Mouse (Mus musculus): ENCODE data around the gene Reck. TPM values are rescaled to one million over a fixed set of nuclear protein-coding genes. Genes with fewer than 3 reads are reported as not detected.

Gene Reck
- polyA plus RNA-seq, 1 experiment from 2014 or later = 6.0 TPM

DNA sequence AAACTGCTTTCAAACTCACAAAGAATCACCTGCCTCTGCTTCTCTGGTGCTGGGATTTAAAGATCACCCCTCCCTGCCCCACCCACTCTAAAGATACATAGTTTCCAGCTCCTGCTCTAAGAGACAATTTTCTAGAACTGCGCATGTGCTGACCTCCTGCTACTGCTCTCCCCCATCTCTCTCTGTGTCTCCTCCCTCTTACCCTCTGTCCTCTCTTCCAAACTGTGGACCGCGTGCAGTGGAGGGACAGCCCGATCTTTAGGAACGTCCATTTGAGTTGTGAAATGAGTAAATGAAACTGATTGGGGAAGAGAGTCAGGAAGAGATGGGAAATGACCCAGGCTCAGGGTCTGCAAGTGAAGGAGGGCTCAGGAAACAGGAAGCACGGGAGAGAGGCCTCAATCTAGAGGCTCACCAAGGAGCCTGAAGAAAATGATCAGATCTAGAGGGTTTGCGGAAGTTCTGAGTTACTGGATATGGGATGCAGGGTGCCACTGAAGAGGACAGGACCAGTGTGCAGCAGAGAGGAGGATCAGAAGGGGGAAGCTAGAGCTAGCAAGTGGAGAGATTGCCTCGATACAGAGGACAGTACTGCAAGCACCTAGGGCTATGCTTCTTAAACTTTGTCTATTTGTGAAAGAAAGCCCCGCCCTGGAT is 84.3 kb downstream of the Reck start:
- no peak for ATAC-seq
- no peak overlapping the region for H3K9ac ChIP-seq (replicated peaks)
- peaks cover 50% of the 10 kb centered on the region; the same call in 1 of the 2 replicates for H3K27me3 ChIP-seq
- no peaks in the 10 kb centered on the region for H3K9me3 ChIP-seq
- peaks cover 13% of the 10 kb centered on the region for H3K4me1 ChIP-seq (replicated peaks)
- no peak overlapping the region for H3K27ac ChIP-seq
- H3K36me3 ChIP-seq = no peaks in the 10 kb centered on the region
- H3K4me3 ChIP-seq (replicated peaks) = no peak overlapping the region
- H3K4me2 ChIP-seq (replicated peaks) = no peak overlapping the region
- 73% methylated on average over 9 of the region's 9 CpGs for WGBS

GRCm38 (mm10) chr4:43960207-43960606 is 84.9 kb downstream of the Reck start:
- no peaks in the 10 kb centered on the region for H3K9me3 ChIP-seq
- WGBS = 91% methylated on average over 6 of the region's 6 CpGs
- H3K27me3 ChIP-seq = peaks cover 45% of the 10 kb centered on the region; the same call in 1 of the 2 replicates
- H3K27ac ChIP-seq = no peak overlapping the region
- ATAC-seq = no peak
- H3K4me3 ChIP-seq (replicated peaks) = no peak overlapping the region
- no peak overlapping the region for H3K9ac ChIP-seq (replicated peaks)
- H3K4me1 ChIP-seq (replicated peaks) = peaks cover 13% of the 10 kb centered on the region
- H3K4me2 ChIP-seq (replicated peaks) = no peak overlapping the region
- H3K36me3 ChIP-seq = no peaks in the 10 kb centered on the region

DNA sequence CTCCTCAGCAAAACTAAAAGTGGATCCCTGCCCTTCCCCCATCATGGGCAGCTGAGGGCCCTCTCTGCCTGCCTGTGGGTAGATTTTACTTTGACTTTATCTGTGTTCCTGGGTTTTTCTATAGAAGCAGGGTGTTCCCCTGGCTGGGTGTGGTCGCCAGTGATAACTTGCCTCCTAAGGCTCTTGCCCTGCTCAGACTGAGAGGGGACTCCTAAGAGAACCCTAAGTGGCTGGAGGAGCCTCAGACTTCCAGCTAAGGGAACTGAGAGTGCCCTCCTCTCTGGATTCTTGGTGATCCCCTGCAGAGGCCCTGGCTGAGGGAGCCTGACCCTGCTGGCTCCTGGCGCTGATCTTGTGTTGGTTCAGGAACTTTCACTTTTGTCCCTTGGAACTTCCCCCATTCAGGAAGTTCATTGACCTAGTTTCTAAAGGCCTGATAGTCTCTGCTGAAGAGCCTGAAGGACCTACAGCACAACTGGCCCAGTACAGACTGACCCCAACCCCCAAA is 89.0 kb downstream of the Reck start:
- no peak overlapping the region for H3K4me3 ChIP-seq (replicated peaks)
- peaks cover 18% of the 10 kb centered on the region; the same call in 1 of the 2 replicates for H3K27me3 ChIP-seq
- no peaks in the 10 kb centered on the region for H3K36me3 ChIP-seq
- WGBS = 50% methylated on average over 2 of the region's 2 CpGs
- no peak overlapping the region for H3K4me2 ChIP-seq (replicated peaks)
- no peak for ATAC-seq
- H3K9ac ChIP-seq (replicated peaks) = no peak overlapping the region
- no peak overlapping the region for H3K27ac ChIP-seq
- no peaks in the 10 kb centered on the region for H3K9me3 ChIP-seq
- peaks cover 12% of the 10 kb centered on the region for H3K4me1 ChIP-seq (replicated peaks)

GRCm38 (mm10) chr4:43964951-43965684 is 89.8 kb downstream of the Reck start:
- H3K9me3 ChIP-seq = no peaks in the 10 kb centered on the region
- H3K4me2 ChIP-seq (replicated peaks) = no peak overlapping the region
- no peak overlapping the region for H3K9ac ChIP-seq (replicated peaks)
- H3K27ac ChIP-seq = no peak overlapping the region
- H3K36me3 ChIP-seq = no peaks in the 10 kb centered on the region
- peaks cover 16% of the 10 kb centered on the region for H3K4me1 ChIP-seq (replicated peaks)
- no peak for ATAC-seq
- H3K27me3 ChIP-seq = peaks cover 11% of the 10 kb centered on the region; the same call in 1 of the 2 replicates
- H3K4me3 ChIP-seq (replicated peaks) = no peak overlapping the region
- WGBS = 57% methylated on average over 4 of the region's 4 CpGs

DNA sequence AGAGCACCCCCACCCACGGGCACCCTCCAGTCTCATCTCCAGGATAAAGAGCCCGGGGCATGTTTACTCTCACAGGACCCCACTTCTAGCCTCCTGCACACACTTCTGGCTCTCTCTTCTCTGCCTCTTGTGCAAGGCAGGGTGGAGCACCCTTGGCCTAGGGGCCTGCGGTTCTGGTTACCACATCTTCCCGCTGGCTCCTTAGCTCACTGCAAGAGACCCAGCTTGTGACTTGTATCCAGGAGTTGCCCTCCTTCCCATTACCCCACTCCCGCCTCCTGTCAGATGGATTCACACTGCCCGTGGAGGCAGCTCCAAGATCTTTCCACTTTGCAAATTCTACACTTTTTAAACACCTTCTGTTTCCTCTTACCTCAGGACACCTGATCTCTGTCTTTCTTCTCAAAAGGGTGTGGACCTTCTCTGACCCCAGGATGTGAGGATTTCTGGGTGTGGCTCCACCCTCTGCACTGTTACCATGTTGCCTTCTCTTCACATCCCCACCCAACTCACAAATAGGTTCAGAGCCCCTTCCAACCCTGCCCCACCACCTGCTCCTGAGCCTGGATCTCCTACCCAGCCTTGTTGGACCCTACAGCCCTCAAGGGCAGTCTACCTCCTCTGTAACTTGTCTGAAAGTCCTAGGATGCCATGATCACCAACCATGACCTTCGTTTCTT is 90.7 kb downstream of the Reck start:
- Histone ChIP-seq H3K9me3 (no peaks in the 10 kb centered on the region), H3K9ac (replicated peaks) (no peak overlapping the region), H3K27ac (no peak overlapping the region), H3K4me3 (replicated peaks) (no peak overlapping the region), H3K36me3 (no peaks in the 10 kb centered on the region), H3K4me1 (replicated peaks) (peaks cover 16% of the 10 kb centered on the region), H3K4me2 (replicated peaks) (no peak overlapping the region), H3K27me3 (peaks cover 6% of the 10 kb centered on the region)
- no peak for ATAC-seq
- WGBS = 85% methylated on average over 7 of the region's 7 CpGs

- 40% methylated on average over 13 of the region's 13 CpGs for WGBS
Observed at GRCm38 (mm10) chr4:43968650-43969049, 93.3 kb downstream of the Reck start.

GRCm38 (mm10) chr4:43969373-43969772 is 94.0 kb downstream of the Reck start:
- no peak overlapping the region; the same call in 1 of the 2 replicates for H3K9ac ChIP-seq (replicated peaks)
- no peak overlapping the region for H3K4me2 ChIP-seq (replicated peaks)
- H3K4me3 ChIP-seq (replicated peaks) = no peak overlapping the region
- H3K27ac ChIP-seq = no peak overlapping the region
- 9% methylated on average over 4 of the region's 4 CpGs for WGBS
- no peaks in the 10 kb centered on the region for H3K9me3 ChIP-seq
- no peak; the same call in 1 of the 2 replicates for ATAC-seq
- H3K36me3 ChIP-seq = no peaks in the 10 kb centered on the region
- peaks cover 31% of the 10 kb centered on the region for H3K4me1 ChIP-seq (replicated peaks)
- H3K27me3 ChIP-seq = no peaks in the 10 kb centered on the region; the same call in 1 of the 2 replicates

More at GRCm38 (mm10) chr4:43968650-43969049, 93.3 kb downstream of the Reck start:
- Histone ChIP-seq H3K9me3 (no peaks in the 10 kb centered on the region), H3K9ac (replicated peaks) (no peak overlapping the region), H3K4me3 (replicated peaks) (no peak overlapping the region), H3K4me2 (replicated peaks) (no peak overlapping the region), H3K27me3 (no peaks in the 10 kb centered on the region; the same call in 1 of the 2 replicates), H3K27ac (no peak overlapping the region), H3K4me1 (replicated peaks) (peaks cover 29% of the 10 kb centered on the region), H3K36me3 (no peaks in the 10 kb centered on the region)
- ATAC-seq = no peak

DNA sequence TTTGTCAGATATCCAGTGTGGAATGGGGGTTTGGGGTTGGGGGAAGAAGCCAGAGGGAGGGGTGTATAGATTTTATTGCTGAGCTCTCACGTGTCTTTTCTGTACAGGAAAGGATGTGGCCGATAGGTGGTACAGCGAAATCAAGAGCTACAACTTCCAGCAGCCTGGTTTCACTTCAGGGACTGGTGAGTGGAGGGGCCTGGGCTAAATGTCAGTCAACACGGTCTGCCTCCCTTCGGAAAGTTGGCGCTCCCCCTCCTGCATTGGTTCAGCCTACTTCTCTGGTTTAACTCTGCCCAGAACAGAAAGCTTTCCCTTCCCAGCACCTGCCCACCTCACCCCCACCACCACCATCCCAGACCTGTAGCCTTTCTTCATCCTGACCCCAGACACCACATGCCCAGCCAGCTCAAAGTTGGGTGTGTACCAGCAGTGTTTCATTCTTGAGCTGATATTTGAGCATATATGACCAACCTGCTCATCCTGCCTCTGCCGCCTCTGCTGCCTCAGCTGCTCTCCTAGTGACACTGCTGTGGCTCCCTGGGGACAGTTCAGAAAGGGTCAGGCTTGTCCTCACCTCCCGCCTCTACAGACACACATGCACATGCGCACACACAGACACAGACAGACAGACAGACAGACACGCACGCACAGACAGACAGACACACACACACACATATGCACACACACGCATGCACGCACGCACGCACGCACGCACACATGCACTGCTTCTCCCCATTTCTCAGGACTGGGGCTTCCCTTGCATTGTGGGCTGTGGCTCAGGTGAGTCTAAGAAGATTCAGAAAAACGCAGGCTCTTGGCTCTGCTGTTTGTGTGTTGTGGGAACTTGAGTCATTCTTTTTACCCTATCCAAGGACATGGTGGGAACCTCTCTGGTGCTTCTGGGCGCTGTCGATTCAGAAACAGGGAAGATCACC is 95.3 kb downstream of the Reck start:
- ATAC-seq = no peak
- Histone ChIP-seq H3K36me3 (no peaks in the 10 kb centered on the region), H3K27me3 (no peaks in the 10 kb centered on the region; the same call in 1 of the 2 replicates), H3K4me2 (replicated peaks) (no peak overlapping the region), H3K4me1 (replicated peaks) (peaks cover 31% of the 10 kb centered on the region), H3K4me3 (replicated peaks) (no peak overlapping the region), H3K9me3 (no peaks in the 10 kb centered on the region), H3K9ac (replicated peaks) (no peak overlapping the region), H3K27ac (no peak overlapping the region)
- 84% methylated on average over 20 of the region's 20 CpGs for WGBS

DNA sequence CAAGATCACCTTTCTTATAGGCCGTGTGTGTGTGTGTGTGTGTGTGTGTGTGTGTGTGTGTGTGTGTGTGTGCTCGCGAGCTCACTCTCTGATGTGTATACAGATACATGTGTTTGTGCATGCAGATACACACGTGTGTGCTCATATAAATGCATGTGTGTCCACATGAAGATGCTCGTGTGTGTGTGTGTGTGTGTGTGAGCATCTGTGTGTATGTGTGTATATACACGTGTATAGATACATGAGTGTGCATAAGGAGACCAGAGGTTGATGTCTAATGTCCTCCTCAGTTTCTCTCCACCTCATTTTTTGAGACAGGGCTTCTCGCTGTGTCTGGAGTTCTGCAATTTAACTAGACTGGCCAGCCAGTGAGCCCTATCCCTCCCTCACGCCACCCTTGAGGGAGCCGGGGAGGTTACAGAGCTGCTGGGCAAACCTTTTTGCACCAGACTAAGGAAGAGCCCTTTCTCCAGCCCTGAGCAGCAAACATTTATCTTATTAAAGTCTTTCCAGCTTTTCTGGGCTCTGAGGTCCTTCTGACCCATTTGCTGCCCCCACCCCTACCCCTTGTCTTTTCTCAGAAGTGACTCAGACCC is 96.3 kb downstream of the Reck start:
- H3K27me3 ChIP-seq = peaks cover 8% of the 10 kb centered on the region
- no peak overlapping the region for H3K27ac ChIP-seq
- H3K4me3 ChIP-seq (replicated peaks) = no peak overlapping the region
- no peaks in the 10 kb centered on the region for H3K36me3 ChIP-seq
- H3K4me1 ChIP-seq (replicated peaks) = peaks cover 31% of the 10 kb centered on the region
- ATAC-seq = 0 out of 2 replicates have a peak, but pooled peaks have one; percentile 7
- no peaks in the 10 kb centered on the region for H3K9me3 ChIP-seq
- 65% methylated on average over 9 of the region's 9 CpGs for WGBS
- no peak overlapping the region for H3K4me2 ChIP-seq (replicated peaks)
- H3K9ac ChIP-seq (replicated peaks) = no peak overlapping the region

- peak; percentile 64 for ATAC-seq
- Histone ChIP-seq H3K4me3 (replicated peaks) (no peak overlapping the region), H3K27me3 (peaks cover 12% of the 10 kb centered on the region), H3K27ac (no peak overlapping the region), H3K4me2 (replicated peaks) (no peak overlapping the region), H3K4me1 (replicated peaks) (peaks cover 31% of the 10 kb centered on the region), H3K36me3 (no peaks in the 10 kb centered on the region), H3K9ac (replicated peaks) (no peak overlapping the region), H3K9me3 (no peaks in the 10 kb centered on the region)
- WGBS = 3% methylated on average over 7 of the region's 8 CpGs
Observed at GRCm38 (mm10) chr4:43972137-43972591, 96.8 kb downstream of the Reck start.

- H3K4me2 ChIP-seq (replicated peaks) = no peak overlapping the region
- ATAC-seq = no peak
- H3K36me3 ChIP-seq = no peaks in the 10 kb centered on the region
- no peak overlapping the region for H3K4me3 ChIP-seq (replicated peaks)
- no peak overlapping the region for H3K9ac ChIP-seq (replicated peaks)
- peaks cover 18% of the 10 kb centered on the region for H3K27me3 ChIP-seq
- H3K27ac ChIP-seq = no peak overlapping the region
- no peaks in the 10 kb centered on the region for H3K9me3 ChIP-seq
- peaks cover 32% of the 10 kb centered on the region for H3K4me1 ChIP-seq (replicated peaks)
- WGBS = 25% methylated on average over 4 of the region's 4 CpGs
Observed at GRCm38 (mm10) chr4:43973526-43973981, 98.2 kb downstream of the Reck start.
